Mouse (Mus musculus) c-Kit-positive CD71-positive TER-119-negative erythroid progenitor cells, embryonic 14.5 days (primary cell): ENCODE data around the gene Nupl1.

ENCODE experiments used
- DNase-seq: peaks from one replicate; pipeline ENCODE4 v3.0.0-alpha.2; 2013; ENCODE audit warnings: low read depth

The Nupl1 gene

DNA sequence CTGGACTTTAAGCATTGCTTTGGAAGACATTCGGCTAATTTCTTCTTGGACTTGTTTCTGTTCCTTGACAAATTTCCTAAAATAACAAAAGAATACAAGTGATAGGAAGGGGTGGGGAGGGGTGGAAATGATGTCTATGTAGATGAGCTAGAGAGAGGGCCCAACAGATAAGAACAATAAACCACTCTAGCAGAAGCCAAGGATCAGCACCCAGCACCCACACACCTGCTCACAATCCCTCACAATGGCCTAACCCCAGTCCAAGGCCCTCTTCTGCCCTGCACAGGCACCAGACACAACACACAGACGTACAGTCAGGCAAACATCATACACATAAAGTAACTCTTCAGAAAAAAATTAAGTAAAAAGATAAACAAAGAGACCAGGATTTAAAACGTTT lies 12.7 kb downstream of the Nupl1 start:
- no peak for DNase-seq

GRCm38 (mm10) chr14:60219886-60220285 lies 31.3 kb downstream of the Nupl1 start:
- no peak for DNase-seq

GRCm38 (mm10) chr14:60217616-60218015 lies 33.6 kb downstream of the Nupl1 start:
- no peak for DNase-seq

GRCm38 (mm10) chr14:60216125-60216524 lies 35.1 kb downstream of the Nupl1 start:
- no peak for DNase-seq

DNA sequence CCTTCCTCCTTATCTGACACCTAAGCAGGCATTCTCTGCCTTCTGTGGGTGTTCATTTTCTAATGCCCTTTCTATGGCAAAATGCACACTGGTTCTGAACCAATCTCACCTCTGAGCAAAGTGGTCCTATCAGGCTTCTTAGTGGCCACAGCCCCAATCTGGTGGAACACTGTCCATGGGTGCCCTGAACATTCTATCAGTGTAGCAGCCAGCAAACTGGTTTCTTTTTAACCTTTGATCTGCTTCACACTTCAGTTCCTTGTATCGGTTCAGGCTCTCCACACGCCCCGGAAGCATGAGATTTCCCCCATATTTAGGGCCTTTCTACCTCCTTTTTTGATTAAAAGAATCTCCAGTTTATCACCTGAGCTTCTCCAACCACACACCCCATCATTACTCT lies 36.2 kb downstream of the Nupl1 start:
- no peak for DNase-seq

- DNase-seq = no peak
These were observed 37.2 kb downstream of the Nupl1 start for GRCm38 (mm10) chr14:60214040-60214439.

- DNase-seq = no peak
These were observed 42.1 kb downstream of the Nupl1 start for GRCm38 (mm10) chr14:60209166-60209565.

DNA sequence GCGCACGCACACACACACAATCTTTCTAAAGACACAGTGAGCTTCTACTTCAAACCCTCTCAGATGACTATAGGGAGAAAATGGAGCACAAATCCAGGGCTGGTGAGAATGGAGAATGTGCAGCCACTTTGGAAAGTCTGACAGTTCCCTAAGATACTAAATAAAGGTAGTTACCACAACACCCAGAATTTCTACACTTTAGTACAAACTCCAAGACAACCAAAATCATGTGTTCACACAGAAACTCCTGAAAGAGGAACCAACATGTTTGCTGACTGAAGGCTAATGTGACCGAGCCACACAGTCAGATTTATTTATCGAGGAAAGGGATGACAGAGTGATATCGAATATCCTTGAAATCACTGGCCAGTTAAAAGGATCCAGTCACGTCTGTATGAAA lies 46.2 kb downstream of the Nupl1 start:
- DNase-seq = no peak

DNA sequence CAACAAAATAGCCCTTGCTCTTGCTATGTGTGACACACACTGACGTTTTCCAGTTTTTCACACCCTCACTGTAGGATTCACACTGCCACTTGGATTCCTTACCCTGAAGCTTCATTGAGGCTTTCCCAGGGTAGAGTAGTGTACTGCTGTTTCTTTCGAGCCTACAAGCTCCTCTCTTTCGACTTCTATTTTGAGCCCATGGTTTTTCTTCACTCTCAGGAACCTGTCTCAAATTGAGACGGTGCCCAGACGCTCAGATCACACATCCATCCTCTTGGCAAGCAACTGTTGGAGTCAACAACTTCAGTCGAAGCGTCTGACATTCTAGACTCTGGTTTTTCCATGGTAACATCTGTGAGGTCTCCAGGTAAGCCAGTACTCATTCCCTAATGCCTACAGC lies 54.3 kb downstream of the Nupl1 start, which contains the start of gene Atp8a2:
TSS of gene Atp8a2 (minus strand) at position 296 of the 400 bp plus-strand sequence.
- DNase-seq = no peak

DNA sequence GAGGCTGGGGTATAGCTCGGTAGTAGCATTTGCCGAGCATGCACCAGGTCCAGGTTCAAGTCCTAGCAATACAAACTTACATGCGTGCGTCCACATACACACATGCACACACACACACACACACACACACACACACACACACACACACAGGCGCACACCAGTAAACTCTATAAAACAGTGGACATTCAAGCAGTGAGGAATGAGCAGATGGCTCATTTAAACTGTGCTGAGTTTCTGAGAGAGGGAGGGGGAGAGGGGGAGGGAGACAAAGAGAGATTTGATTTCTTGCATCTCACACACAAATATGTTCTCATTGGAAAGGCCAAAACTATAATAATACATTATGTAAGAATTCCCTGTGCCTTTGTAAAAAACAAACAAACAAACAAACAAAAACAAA lies 55.2 kb downstream of the Nupl1 start:
- no peak for DNase-seq

DNA sequence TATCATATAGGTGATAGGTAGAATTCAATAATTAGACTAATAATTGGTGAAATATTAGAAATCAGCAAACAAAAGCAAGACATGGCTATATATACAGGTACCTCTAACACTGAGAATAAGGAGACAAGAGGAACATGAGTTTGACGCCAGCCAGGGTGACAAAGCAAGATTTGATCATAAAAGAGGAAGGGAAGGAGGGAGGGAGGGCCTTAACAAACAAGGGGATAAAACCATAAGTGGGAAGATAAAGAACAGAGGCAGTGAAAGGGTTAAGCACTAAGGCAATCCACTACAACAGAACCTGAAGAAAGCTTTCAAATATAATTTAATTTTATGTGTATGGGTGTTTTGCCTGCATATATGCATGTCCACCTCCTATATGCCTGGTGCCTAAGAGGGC lies 56.6 kb downstream of the Nupl1 start:
- no peak for DNase-seq

GRCm38 (mm10) chr14:60189771-60190170 lies 61.5 kb downstream of the Nupl1 start:
- no peak for DNase-seq

GRCm38 (mm10) chr14:60188201-60188825 lies 62.9 kb downstream of the Nupl1 start:
- no peak for DNase-seq

GRCm38 (mm10) chr14:60181306-60181705 lies 69.9 kb downstream of the Nupl1 start:
- no peak for DNase-seq

DNA sequence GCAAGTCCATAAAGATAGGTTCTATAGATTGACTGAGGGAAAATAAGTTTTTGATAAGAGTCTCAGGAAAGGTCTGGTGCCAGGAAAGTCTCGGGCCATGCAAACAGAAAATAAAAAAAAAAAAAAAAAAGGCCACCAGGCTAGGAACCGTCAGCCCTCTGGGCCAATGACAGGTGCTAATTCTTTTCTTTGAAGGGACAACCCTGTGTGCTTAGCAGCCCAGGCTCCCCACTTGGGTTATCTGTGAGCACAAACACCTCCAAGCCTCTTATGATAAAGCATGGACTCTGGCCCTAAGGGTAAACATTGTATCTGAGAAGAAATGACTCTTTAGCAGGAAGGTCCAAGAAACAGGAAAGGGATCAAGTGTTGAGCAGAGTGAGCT lies 72.7 kb downstream of the Nupl1 start:
- DNase-seq = no peak

DNA sequence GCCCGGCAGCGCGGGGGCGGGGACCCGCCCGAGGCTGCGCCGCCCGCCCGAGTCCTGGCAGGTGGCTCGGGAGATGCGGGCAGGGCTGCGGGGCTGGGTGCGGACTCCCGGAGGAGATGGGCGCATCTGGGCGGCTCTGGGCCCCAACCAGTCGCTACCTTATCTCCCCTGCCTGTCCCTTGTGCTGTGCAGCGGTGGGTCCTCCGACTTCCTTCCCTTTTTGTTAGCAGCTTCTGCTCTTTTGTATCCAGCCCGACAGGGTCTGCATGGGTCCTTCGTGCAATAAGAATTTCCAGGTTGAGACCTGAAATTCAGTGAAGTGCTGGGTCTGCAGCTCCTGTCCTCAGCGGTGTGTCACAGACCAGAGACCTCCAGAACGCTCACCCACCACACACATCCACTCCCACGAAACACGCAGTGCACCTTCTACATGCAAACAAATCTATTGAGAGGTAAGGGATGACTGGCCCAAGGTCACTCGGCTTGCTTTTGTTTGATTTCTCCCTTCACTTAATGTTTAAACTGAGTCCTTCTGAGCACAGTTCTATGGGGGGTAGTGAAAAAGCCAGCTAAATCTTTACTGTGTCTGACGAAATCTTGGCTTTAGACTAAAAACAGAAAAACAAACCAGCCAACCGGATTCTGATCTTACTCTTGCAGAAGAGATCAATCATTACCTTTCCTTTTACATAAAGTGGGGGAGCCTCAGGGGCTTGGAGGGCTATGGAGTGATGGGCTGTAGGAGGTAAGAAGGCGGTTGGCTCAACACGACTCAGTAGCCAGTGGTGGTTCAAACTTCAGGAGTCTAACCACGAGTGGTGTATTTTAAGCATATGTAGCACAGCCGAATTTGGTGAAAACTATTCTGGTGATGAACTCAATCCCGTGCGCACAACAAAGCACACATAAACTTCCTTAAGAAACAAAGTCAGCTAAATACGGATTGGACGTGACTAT lies 73.3 kb downstream of the Nupl1 start:
- no peak for DNase-seq

DNA sequence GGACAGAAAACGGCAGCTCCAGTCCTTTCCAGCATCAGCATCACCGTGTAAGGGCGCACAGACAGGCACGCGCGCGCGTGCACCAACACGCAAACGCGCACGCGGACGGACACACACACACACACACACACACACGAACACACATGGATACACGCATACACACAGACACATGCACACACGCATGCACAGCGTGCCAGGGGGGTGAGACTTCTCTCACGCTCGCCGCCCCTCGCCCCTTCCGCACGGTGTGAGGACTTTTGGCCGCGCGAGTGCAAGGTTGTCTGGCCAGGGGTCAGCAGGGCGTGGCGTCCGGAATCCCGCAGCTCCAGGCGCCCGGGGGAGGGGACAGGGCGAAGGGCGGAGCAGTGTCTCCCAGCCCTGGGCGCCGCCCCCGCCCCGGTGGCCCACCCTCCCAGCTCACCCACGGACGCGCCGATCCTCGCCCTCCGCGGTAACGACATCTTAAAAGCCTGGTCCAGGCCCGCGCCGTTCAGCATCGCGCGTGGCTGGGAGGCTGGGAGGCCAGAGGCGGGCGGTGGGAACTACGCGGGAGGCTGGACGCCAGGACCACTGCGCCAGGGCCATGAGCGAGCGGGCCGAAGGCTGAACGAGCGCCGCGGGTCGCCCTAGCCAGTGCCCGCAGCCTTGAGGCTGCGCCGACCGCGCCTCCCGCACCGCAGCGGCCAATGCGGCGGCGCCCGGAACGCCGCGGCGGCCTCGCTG lies 74.2 kb downstream of the Nupl1 start:
- DNase-seq = no peak

GRCm38 (mm10) chr14:60176469-60176890 lies 74.8 kb downstream of the Nupl1 start:
- no peak for DNase-seq

- no peak for DNase-seq
These were observed 78.8 kb downstream of the Nupl1 start for GRCm38 (mm10) chr14:60172286-60173055.

DNA sequence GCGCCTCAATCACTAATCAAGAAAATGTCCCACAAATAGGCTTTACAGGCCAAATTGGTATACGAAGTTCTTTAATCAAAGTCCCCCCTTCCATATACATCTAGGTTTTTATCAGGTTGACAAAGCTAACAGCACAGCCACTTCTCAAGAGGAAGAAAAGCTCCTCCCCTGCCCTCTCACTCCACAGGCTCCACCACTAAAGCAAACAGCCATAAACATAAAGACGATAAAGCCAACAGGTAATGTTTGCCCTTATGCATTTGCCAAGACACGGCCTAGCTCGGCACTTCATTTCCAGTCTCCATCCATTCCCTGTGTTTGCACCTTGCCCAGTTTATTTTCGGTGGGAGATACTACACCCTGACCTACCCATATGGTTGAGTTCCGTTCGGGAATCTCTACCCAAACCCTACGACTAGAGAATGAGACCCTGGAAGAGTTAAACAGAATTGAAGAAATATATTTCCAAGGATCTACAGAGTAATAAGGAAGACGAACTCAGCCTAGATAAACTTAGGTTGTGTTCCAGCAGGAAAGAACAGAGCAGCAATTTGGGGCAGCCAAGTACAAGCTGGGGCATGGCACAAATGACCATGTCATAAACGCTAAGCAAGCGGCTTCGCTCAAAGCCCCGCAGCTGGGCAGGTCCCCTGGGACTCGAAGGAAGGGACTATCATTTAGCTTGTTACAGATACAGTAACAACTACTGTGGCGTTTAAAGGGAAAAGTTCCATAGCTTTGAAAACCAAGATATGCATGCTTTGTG lies 80.2 kb downstream of the Nupl1 start:
- DNase-seq = no peak

GRCm38 (mm10) chr14:60163367-60163766 lies 87.9 kb downstream of the Nupl1 start:
- DNase-seq = no peak
